Mouse (Mus musculus): ENCODE measurements around the gene Btbd19. TPM values are rescaled to one million over a fixed set of nuclear protein-coding genes. Genes with fewer than 3 reads are reported as not detected.
A peak's percentile ranks its signal among the peaks of the same experiment; 100 is the strongest.

The Btbd19 gene
- polyA plus RNA-seq, 1 experiment from 2014 or later, result 8.3 TPM

DNA sequence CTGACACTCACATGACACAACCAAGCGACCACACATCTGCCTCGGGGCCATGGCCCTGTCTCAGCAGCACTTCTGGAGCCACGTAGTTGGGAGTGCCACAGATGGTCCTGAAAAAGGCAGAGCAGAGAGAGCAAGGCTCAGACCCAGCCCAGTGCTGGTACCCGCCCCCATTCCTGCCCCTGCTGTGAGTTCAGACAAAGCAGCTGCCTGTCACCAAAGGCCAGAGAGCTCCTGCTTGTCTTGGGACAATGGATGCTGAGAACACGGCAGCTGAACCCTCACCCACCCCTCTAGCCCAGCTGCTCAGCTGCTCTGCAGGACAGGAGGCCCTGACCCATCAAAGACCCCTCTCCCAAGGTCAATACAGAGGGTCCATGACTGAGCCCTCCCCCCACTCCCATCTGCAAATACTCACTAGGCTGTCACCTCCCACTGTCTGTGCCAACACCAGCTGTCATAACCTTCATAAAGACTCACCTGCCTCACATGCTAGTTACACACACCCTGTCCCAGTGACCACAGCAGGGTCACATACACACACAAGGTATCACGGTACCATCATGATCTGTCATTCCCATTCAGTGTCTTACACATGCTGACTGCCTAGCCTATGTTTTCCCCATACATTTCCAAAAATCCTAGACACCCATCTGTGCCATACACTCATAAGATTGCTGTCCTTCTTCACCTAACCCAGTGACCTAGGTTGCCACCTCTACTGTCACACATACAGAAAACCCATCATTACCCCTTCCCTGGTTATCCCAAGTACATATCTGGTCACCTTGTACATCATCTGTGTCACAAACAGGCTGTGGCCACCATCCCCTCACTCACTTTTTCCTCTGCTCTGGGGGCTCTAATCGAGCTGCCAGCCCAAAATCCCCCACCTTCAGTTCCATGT lies 6.6 kb upstream of the Btbd19 start:
- H3K27ac ChIP-seq (ENCODE audit: low read depth, low read length), result no peak overlapping the region
- H3K4me1 ChIP-seq (replicated peaks; ENCODE audit: control insufficient read depth, insufficient read depth, low read length), result peaks cover 23% of the 10 kb centered on the region
- peak overlapping the region; percentile 88 for H3K4me3 ChIP-seq (ENCODE audit: low read depth, low read length)
- ATAC-seq (replicated peaks; ENCODE audit: low FRiP score), result no peak
- H3K27me3 ChIP-seq (replicated peaks; ENCODE audit: control insufficient read depth, insufficient read depth, low read length), result peaks cover 21% of the 10 kb centered on the region
- DNase-seq (ENCODE audit: low spot score), result no peak
- peaks cover 7% of the 10 kb centered on the region; the same call in 1 of the 2 replicates for H3K36me3 ChIP-seq (ENCODE audit: control insufficient read depth, insufficient read depth, low read length)
- 37% methylated on average over 7 of the region's 7 CpGs for WGBS
- H3K9ac ChIP-seq (ENCODE audit: low read depth, low read length), result no peak overlapping the region
- peak overlapping the region; percentile 100 for H3K4me2 ChIP-seq
- H3K9me3 ChIP-seq (ENCODE audit: control insufficient read depth, low read length), result no peaks in the 10 kb centered on the region

DNA sequence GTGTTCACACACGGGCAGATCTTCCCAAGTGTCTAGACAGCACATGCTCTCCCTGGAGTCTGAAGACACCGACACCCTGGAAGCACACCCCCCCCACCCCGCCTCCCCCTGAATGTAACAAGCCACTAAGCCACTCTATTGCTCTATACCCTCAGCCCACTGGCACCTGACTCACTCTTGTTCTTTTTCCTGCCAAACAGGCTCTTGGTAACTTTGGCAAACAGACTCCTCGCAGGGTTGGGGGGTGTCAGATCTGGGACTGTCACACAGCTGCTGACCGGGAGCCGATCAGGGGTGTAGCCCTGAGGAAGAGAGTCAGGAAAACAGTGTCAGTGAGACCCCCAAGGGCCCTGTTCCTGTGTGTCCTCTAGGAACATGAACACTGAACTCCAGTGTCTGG lies 5.7 kb upstream of the Btbd19 start:
- Histone ChIP-seq H3K4me3 (ENCODE audit: low read depth, low read length) (no peak overlapping the region), H3K4me2 (no peak overlapping the region), H3K4me1 (replicated peaks; ENCODE audit: control insufficient read depth, insufficient read depth, low read length) (peaks cover 22% of the 10 kb centered on the region), H3K27ac (ENCODE audit: low read depth, low read length) (no peak overlapping the region), H3K9me3 (ENCODE audit: control insufficient read depth, low read length) (no peaks in the 10 kb centered on the region), H3K27me3 (replicated peaks; ENCODE audit: control insufficient read depth, insufficient read depth, low read length) (peaks cover 21% of the 10 kb centered on the region), H3K9ac (ENCODE audit: low read depth, low read length) (no peak overlapping the region), H3K36me3 (ENCODE audit: control insufficient read depth, insufficient read depth, low read length) (peaks cover 7% of the 10 kb centered on the region; the same call in 1 of the 2 replicates)
- WGBS, result 78% methylated on average over 6 of the region's 6 CpGs
- ATAC-seq (replicated peaks; ENCODE audit: low FRiP score), result no peak
- no peak for DNase-seq (ENCODE audit: low spot score)

DNA sequence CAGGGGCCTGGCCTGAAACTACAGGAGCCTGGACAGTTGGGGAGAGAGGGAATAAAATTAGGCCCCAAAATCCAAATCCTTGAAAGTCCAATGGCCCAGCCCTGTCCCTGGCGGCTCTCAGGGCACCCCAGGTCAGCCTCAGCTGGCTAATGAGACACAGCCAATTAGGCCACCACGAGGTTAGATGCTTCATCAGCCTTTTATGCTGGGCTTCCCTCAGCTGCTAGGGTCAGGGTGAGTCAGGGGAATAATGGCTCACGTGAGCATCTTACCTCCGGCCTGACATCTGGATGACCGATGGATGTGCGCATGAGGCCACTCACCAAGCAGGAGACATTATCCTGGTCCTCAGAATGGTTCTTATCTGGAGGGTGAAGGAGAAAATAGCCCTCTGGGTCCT lies 5.3 kb upstream of the Btbd19 start:
- ATAC-seq (replicated peaks; ENCODE audit: low FRiP score) (no peak), DNase-seq (ENCODE audit: low spot score) (no peak)
- no peak overlapping the region for H3K4me3 ChIP-seq (ENCODE audit: low read depth, low read length)
- H3K27ac ChIP-seq (ENCODE audit: low read depth, low read length), result no peak overlapping the region
- peaks cover 21% of the 10 kb centered on the region for H3K27me3 ChIP-seq (replicated peaks; ENCODE audit: control insufficient read depth, insufficient read depth, low read length)
- H3K9ac ChIP-seq (ENCODE audit: low read depth, low read length), result no peak overlapping the region
- peaks cover 7% of the 10 kb centered on the region; the same call in 1 of the 2 replicates for H3K36me3 ChIP-seq (ENCODE audit: control insufficient read depth, insufficient read depth, low read length)
- no peaks in the 10 kb centered on the region for H3K9me3 ChIP-seq (ENCODE audit: control insufficient read depth, low read length)
- H3K4me1 ChIP-seq (replicated peaks; ENCODE audit: control insufficient read depth, insufficient read depth, low read length), result peaks cover 21% of the 10 kb centered on the region
- H3K4me2 ChIP-seq, result no peak overlapping the region
- WGBS, result 81% methylated on average over 6 of the region's 6 CpGs

DNA sequence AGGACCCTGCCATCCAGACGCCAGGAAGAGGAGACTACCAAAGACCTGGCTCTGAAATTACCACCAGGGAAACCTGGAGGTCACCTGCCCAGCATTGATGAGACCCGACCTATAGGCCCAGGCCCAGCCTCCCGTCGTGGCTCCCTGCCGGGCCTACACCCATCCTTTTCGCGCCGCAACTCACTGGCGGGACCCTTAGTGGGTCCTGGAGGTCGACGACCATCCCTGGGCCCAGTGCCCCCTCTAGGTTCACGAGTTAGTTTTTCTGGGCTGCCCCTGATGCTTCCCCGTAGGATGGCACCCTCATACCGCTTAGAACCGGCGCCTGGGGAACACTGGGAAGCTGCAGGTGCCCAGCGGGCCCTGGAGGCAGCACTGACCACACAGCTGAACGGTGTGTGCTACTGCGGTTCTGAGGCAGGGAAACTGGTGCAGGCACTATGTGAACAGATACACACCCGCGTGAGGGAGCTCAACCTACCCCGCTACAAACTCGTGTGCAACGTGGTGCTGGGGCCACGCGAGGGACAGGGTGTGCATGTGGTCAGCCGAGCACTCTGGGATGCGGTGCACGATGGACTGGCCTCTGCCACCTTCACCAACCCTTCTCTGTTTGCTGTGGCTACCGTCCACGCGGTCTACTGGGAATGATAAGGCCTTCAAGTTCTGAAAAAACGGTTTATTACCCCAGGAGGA lies 2.6 kb upstream of the Btbd19 start:
- ATAC-seq (replicated peaks; ENCODE audit: low FRiP score) (no peak), DNase-seq (ENCODE audit: low spot score) (no peak)
- no peak overlapping the region; the same call in 1 of the 2 replicates for H3K9ac ChIP-seq (ENCODE audit: low read depth, low read length)
- H3K27me3 ChIP-seq (replicated peaks; ENCODE audit: control insufficient read depth, insufficient read depth, low read length), result peaks cover 16% of the 10 kb centered on the region
- 88% methylated on average over 33 of the region's 33 CpGs for WGBS
- H3K4me2 ChIP-seq, result no peak overlapping the region
- H3K4me3 ChIP-seq (ENCODE audit: low read depth, low read length), result no peak overlapping the region
- H3K4me1 ChIP-seq (replicated peaks; ENCODE audit: control insufficient read depth, insufficient read depth, low read length), result peaks cover 30% of the 10 kb centered on the region
- H3K9me3 ChIP-seq (ENCODE audit: control insufficient read depth, low read length), result no peaks in the 10 kb centered on the region
- H3K36me3 ChIP-seq (ENCODE audit: control insufficient read depth, insufficient read depth, low read length), result peaks cover 7% of the 10 kb centered on the region; the same call in 1 of the 2 replicates
- no peak overlapping the region for H3K27ac ChIP-seq (ENCODE audit: low read depth, low read length)

DNA sequence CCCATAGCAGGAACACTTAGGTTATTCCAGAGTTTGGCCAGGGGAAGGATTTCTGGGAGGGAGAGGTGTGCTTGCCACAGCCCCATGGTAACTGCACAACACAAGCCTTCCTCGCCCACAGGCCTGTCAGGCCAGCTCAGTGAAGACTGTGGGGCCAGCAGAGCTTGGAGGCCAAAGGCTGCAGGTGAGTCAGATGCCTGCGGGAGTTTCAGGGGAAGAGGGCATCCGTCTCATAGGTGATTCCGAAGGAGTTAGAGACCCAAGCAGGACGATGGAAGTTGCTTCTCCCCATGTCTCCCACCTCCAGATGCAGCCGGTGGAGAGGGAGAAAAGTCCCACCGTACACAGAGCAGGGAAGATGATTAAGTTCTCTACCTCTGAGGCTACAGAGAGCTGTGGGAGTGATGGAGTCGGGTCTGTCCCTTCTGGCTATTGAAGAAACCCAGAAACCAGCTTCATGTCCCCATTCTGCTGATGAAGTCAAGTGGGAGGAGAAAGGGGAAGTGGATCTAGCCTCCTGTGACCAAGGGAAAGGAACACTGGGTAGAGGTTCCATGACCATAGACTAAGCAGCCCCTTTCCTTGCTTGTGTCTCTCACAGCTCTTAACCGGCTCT lies 1.3 kb upstream of the Btbd19 start, which contains the start of gene Tctex1d4:
Gene Tctex1d4 (plus strand): TSS at position 120 of the 616 bp plus-strand sequence.
- WGBS, result 75% methylated on average over 9 of the region's 9 CpGs
- Histone ChIP-seq H3K27ac (ENCODE audit: low read depth, low read length) (peak within 1 kb of the TSS; percentile 47), H3K4me3 (ENCODE audit: low read depth, low read length) (no peak within 1 kb of the TSS), H3K4me1 (replicated peaks; ENCODE audit: control insufficient read depth, insufficient read depth, low read length) (peaks cover 26% of the 10 kb centered on the region), H3K9ac (ENCODE audit: low read depth, low read length) (peak within 1 kb of the TSS; percentile 50; the same call in 1 of the 2 replicates), H3K27me3 (replicated peaks; ENCODE audit: control insufficient read depth, insufficient read depth, low read length) (0 out of 2 replicates have a peak, but pooled peaks cover 4% of the 10 kb centered on the region), H3K36me3 (ENCODE audit: control insufficient read depth, insufficient read depth, low read length) (peaks cover 7% of the 10 kb centered on the region; the same call in 1 of the 2 replicates), H3K4me2 (peak within 1 kb of the TSS; percentile 38), H3K9me3 (ENCODE audit: control insufficient read depth, low read length) (no peaks in the 10 kb centered on the region)
- ATAC-seq (replicated peaks; ENCODE audit: low FRiP score) (no peak), DNase-seq (ENCODE audit: low spot score) (no peak)

DNA sequence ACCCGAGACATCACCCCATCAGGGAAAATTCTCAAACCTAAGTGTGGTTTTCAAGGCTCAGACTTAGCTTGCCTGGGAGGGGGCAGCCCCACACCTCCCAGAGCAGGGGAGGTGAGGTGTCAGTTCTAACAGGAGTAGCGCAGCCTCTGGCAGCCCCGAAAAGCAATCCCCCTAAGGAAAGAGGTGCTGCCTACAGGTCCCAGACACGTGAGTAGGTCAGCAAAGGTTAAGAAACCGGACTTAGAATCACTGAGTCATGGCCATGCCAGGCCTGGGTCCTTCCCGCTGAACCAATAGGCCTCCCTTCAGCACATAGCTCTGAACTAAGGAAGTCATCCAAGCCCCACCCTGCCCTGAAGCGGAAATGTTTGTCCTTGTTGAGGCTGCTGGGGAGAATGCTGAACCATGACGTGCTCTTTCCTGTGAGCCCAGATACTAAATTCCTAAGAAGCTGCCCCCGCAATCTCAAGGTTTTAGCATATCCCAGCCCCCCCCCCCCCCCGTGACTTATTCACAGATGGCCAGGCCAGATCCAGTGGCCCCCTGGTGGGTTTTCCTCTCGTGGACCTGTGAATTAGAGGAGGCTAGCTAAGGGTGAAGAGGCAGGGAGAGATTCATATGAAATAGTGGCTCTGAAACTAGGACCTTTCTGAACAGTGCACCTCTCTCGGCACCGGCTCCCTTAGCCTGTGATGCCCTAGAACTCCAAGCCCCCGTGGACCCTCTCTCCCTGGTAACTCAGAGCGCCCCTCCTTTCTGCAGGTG lies 567 bp upstream of the Btbd19 start:
- ATAC-seq (replicated peaks; ENCODE audit: low FRiP score), result peak; percentile 51
- H3K4me2 ChIP-seq, result peak overlapping the region; percentile 38
- H3K27me3 ChIP-seq (replicated peaks; ENCODE audit: control insufficient read depth, insufficient read depth, low read length), result no peaks in the 10 kb centered on the region
- H3K4me1 ChIP-seq (replicated peaks; ENCODE audit: control insufficient read depth, insufficient read depth, low read length), result peaks cover 31% of the 10 kb centered on the region
- H3K9ac ChIP-seq (ENCODE audit: low read depth, low read length), result peak overlapping the region; percentile 50; the same call in 1 of the 2 replicates
- no peak overlapping the region for H3K4me3 ChIP-seq (ENCODE audit: low read depth, low read length)
- H3K9me3 ChIP-seq (ENCODE audit: control insufficient read depth, low read length), result no peaks in the 10 kb centered on the region
- peak; percentile 47 for DNase-seq (ENCODE audit: low spot score)
- H3K27ac ChIP-seq (ENCODE audit: low read depth, low read length), result peak overlapping the region; percentile 47
- H3K36me3 ChIP-seq (ENCODE audit: control insufficient read depth, insufficient read depth, low read length), result peaks cover 7% of the 10 kb centered on the region; the same call in 1 of the 2 replicates
- 38% methylated on average over 15 of the region's 15 CpGs for WGBS

DNA sequence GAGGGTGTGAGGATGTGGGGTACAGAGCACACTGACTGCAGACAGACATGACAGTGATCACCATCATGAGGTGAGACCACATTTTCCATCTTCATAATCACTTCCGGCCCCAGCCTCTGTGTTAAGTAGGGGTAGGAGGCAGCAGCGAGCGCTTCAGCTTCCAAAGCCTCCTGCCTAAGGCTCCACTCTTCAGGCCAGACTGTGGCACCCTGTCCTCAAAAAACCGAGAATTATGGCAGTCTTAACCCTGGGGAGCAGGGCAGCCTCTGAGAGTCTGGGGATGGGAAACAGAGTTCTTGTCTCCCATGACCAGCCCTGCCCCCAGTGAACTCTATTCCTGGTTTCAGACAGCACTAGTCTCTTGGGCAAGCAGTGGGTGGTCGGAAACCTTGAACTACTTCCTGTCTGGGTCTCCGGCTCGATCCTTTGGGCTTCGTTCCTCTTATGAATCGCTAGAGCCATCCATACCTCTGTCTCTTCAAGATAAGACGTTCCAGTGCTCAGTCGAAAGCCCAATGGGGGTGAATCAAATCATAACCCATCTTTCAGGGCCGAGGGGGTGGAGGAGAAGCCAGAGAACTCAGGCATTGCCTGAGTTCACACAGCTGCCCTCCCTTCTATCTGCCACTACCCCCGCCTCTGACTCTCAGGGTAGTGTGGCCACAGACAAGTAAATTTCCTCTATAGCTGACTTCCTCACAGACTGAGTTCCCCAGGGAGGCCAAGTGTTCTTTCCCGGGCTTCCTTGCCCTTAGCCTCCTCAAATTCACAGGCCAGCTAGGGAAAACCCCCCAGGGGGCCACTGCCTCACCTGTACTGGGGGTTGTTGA lies 792 bp downstream of the Btbd19 start:
- peak; percentile 54 for DNase-seq (ENCODE audit: low spot score)

More for the DNA sequence above, 792 bp downstream of the Btbd19 start:
- H3K4me3 ChIP-seq (ENCODE audit: low read depth, low read length), result no peak overlapping the region
- peak overlapping the region; percentile 47 for H3K27ac ChIP-seq (ENCODE audit: low read depth, low read length)
- no peaks in the 10 kb centered on the region for H3K9me3 ChIP-seq (ENCODE audit: control insufficient read depth, low read length)
- H3K4me1 ChIP-seq (replicated peaks; ENCODE audit: control insufficient read depth, insufficient read depth, low read length), result peaks cover 32% of the 10 kb centered on the region
- peak overlapping the region; percentile 50 for H3K9ac ChIP-seq (ENCODE audit: low read depth, low read length)
- no peaks in the 10 kb centered on the region for H3K27me3 ChIP-seq (replicated peaks; ENCODE audit: control insufficient read depth, insufficient read depth, low read length)
- ATAC-seq (replicated peaks; ENCODE audit: low FRiP score), result no peak
- peaks cover 3% of the 10 kb centered on the region; the same call in 1 of the 2 replicates for H3K36me3 ChIP-seq (ENCODE audit: control insufficient read depth, insufficient read depth, low read length)
- 28% methylated on average over 14 of the region's 14 CpGs for WGBS
- peak overlapping the region; percentile 38 for H3K4me2 ChIP-seq
